Mouse (Mus musculus) lung, postnatal 0 days (tissue): ENCODE results near the gene Acsl1. TPM values are rescaled to one million over a fixed set of nuclear protein-coding genes. Genes with fewer than 3 reads are reported as not detected.

Experiments
- ATAC-seq: fragments of 200-750 bp; cut with Nextera tagmentation; 2 replicates; pipeline ENCODE4 v1.8.0; 2017; ENCODE audit warnings: moderate library complexity
- DNase-seq: peaks from one replicate; pipeline ENCODE4 v3.0.0-alpha.2; 2016; ENCODE audit warnings: low spot score
- H3K27ac ChIP-seq: fragments of 300-500 bp; sonication (generic); 2 replicates; pipeline ENCODE4 v1.5.1; 2014; ENCODE audit warnings: antibody characterized with exemption, mild to moderate bottlenecking, low read length, mixed read lengths
- H3K27me3 ChIP-seq: fragments of 300-500 bp; sonication (generic); replicated peaks from 2 replicates; pipeline ENCODE4 v1.6.1; 2014; ENCODE audit warnings: low read length, mixed read lengths; ENCODE audit not compliant: insufficient read depth
- H3K36me3 ChIP-seq: fragments of 300-500 bp; sonication (generic); 2 replicates; pipeline ENCODE4 v1.6.1; 2014; ENCODE audit warnings: low read length, mixed read lengths; ENCODE audit not compliant: insufficient read depth
- H3K4me1 ChIP-seq: fragments of 300-500 bp; sonication (generic); 2 replicates; pipeline ENCODE4 v1.6.1; 2014; ENCODE audit warnings: antibody characterized with exemption, low read depth, low read length, mixed read lengths; ENCODE audit not compliant: insufficient read depth
- H3K4me2 ChIP-seq: fragments of 300-500 bp; sonication (generic); replicated peaks from 2 replicates; pipeline ENCODE4 v1.6.1; 2014; ENCODE audit warnings: low read depth, mild to moderate bottlenecking, low read length, moderate library complexity, mixed read lengths
- H3K4me3 ChIP-seq: fragments of 300-500 bp; sonication (generic); 2 replicates; pipeline ENCODE4 v1.5.1; 2014; ENCODE audit warnings: low read depth, low read length
- H3K9ac ChIP-seq: fragments of 300-500 bp; sonication (generic); replicated peaks from 2 replicates; pipeline ENCODE4 v1.6.1; 2014; ENCODE audit warnings: low read depth, mild to moderate bottlenecking
- H3K9me3 ChIP-seq: fragments of 300-500 bp; sonication (generic); 2 replicates; pipeline ENCODE4 v1.6.1; 2016; ENCODE audit warnings: low read length, mixed read lengths
- CTCF ChIP-seq: IDR thresholded peaks from 2 replicates; pipeline ENCODE4 v1.5.1; 2016; ENCODE audit warnings: antibody characterized with exemption, mild to moderate bottlenecking
- EP300 ChIP-seq: IDR thresholded peaks from 2 replicates; pipeline ENCODE4 v1.6.1; 2016; ENCODE audit warnings: antibody characterized with exemption, mild to moderate bottlenecking, control low read depth
- WGBS: fragments of 180-500 bp; shearing (Covaris S2); extraction: QIAGEN DNeasy Blood & Tissue Kit; methylation state at CpG from one replicate; pipeline ENCODE4 v1.1.7; 2014; 5-methylcytosine and 5-hydroxymethylcytosine counted together
- polyA plus RNA-seq: library from polyadenylated mRNA; unstranded; fragments of >200 nt; fragmentation: Nextera tagmentation; extraction: Ambion mirVana; gene quantifications from 2 replicates; pipeline ENCODE4 v1.2.1, GENCODE M21; 2015

The Acsl1 gene
- polyA plus RNA-seq, 1 experiment from 2014 or later, result 17.4 TPM

- Histone ChIP-seq H3K27me3 (no peaks in the 10 kb centered on the region), H3K4me3 (no peak overlapping the region), H3K36me3 (no peaks in the 10 kb centered on the region), H3K4me2 (no peak overlapping the region), H3K27ac (no peak overlapping the region), H3K4me1 (peaks cover 3% of the 10 kb centered on the region; the same call in 1 of the 2 replicates), H3K9me3 (no peaks in the 10 kb centered on the region), H3K9ac (no peak overlapping the region)
- TF ChIP-seq CTCF (no peak), EP300 (no peak)
- 85% methylated on average over 8 of the region's 8 CpGs for WGBS
- no peak for DNase-seq
- ATAC-seq, result 0 out of 2 replicates have a peak, but pooled peaks have one; percentile 47
Measured at GRCm38 (mm10) chr8:46484931-46485463, 14.2 kb downstream of the Acsl1 start.

- H3K27ac ChIP-seq, result no peak overlapping the region
- no peak for DNase-seq
Measured at GRCm38 (mm10) chr8:46488085-46488561, 17.3 kb downstream of the Acsl1 start.

GRCm38 (mm10) chr8:46489196-46489595, 18.4 kb downstream of the Acsl1 start:
- no peak overlapping the region for H3K9ac ChIP-seq
- 75% methylated on average over 1 of the region's 1 CpGs for WGBS
- no peak overlapping the region for H3K4me3 ChIP-seq
- H3K4me2 ChIP-seq, result no peak overlapping the region
- no peaks in the 10 kb centered on the region for H3K9me3 ChIP-seq
- no peaks in the 10 kb centered on the region for H3K36me3 ChIP-seq
- no peaks in the 10 kb centered on the region for H3K27me3 ChIP-seq
- ATAC-seq (no peak), DNase-seq (no peak)
- TF ChIP-seq EP300, result no peak
- TF ChIP-seq CTCF, result no peak
- no peaks in the 10 kb centered on the region for H3K4me1 ChIP-seq
- H3K27ac ChIP-seq, result no peak overlapping the region

More at GRCm38 (mm10) chr8:46488085-46488561, 17.3 kb downstream of the Acsl1 start:
- WGBS, result 37% methylated on average over 7 of the region's 7 CpGs
- Histone ChIP-seq H3K9ac (no peak overlapping the region), H3K4me2 (no peak overlapping the region), H3K27me3 (no peaks in the 10 kb centered on the region), H3K4me1 (no peaks in the 10 kb centered on the region), H3K36me3 (no peaks in the 10 kb centered on the region), H3K9me3 (no peaks in the 10 kb centered on the region), H3K4me3 (no peak overlapping the region)
- TF ChIP-seq EP300, result no peak
- no peak for TF ChIP-seq CTCF
- ATAC-seq, result no peak

- no peak overlapping the region for H3K27ac ChIP-seq
- no peaks in the 10 kb centered on the region for H3K9me3 ChIP-seq
Measured at GRCm38 (mm10) chr8:46490250-46490649, 19.4 kb downstream of the Acsl1 start.

GRCm38 (mm10) chr8:46490821-46491220, 20.0 kb downstream of the Acsl1 start:
- Histone ChIP-seq H3K27me3 (no peaks in the 10 kb centered on the region), H3K27ac (no peak overlapping the region), H3K4me3 (no peak overlapping the region), H3K36me3 (no peaks in the 10 kb centered on the region), H3K9ac (no peak overlapping the region), H3K4me2 (no peak overlapping the region), H3K9me3 (no peaks in the 10 kb centered on the region), H3K4me1 (no peaks in the 10 kb centered on the region)
- TF ChIP-seq CTCF (no peak), EP300 (no peak)
- ATAC-seq, result no peak
- WGBS, result 72% methylated on average over 6 of the region's 6 CpGs
- DNase-seq, result no peak

More at GRCm38 (mm10) chr8:46490250-46490649, 19.4 kb downstream of the Acsl1 start:
- TF ChIP-seq EP300 (no peak), CTCF (no peak)
- DNase-seq, result no peak
- Histone ChIP-seq H3K36me3 (no peaks in the 10 kb centered on the region), H3K9ac (no peak overlapping the region), H3K4me3 (no peak overlapping the region), H3K27me3 (no peaks in the 10 kb centered on the region), H3K4me2 (no peak overlapping the region), H3K4me1 (no peaks in the 10 kb centered on the region)
- ATAC-seq, result no peak
- 72% methylated on average over 8 of the region's 8 CpGs for WGBS

- WGBS, result 83% methylated on average over 11 of the region's 11 CpGs
- no peak for ATAC-seq
- TF ChIP-seq CTCF (no peak), EP300 (no peak)
- no peak overlapping the region for H3K27ac ChIP-seq
- no peak overlapping the region for H3K4me3 ChIP-seq
- H3K9me3 ChIP-seq, result no peaks in the 10 kb centered on the region
- no peak overlapping the region for H3K9ac ChIP-seq
- no peaks in the 10 kb centered on the region for H3K4me1 ChIP-seq
- no peak overlapping the region for H3K4me2 ChIP-seq
- no peaks in the 10 kb centered on the region for H3K27me3 ChIP-seq
- DNase-seq, result no peak
- no peaks in the 10 kb centered on the region for H3K36me3 ChIP-seq
Measured at GRCm38 (mm10) chr8:46493495-46494170, 22.8 kb downstream of the Acsl1 start.
